Mouse (Mus musculus) right cerebral cortex, postnatal 14 days (tissue): Measurements from ENCODE around the gene Olfr523.

Experiments used
- DNase-seq: peaks from one replicate; pipeline ENCODE4 v3.0.0; 2022

The Olfr523 gene

DNA sequence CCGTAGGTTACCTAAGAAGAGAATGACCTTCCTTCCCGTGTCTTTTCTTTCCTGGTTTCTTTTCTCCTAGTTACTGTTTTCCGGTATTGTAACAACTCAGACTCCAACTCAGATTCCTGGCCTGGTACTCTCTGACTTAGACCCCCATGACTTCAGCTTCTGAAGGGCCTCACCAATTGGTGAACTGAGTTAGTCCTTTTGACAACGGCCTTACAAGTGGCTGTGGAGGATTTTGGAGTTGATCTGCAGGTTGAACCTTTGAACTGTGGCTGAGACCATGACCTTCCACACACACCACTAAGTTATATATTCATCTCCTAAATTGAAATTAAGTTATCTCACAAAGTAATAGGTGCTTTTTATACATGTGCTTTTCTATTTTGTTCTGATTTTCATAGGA is 11.2 kb downstream of the Olfr523 start:
- no peak for DNase-seq

DNA sequence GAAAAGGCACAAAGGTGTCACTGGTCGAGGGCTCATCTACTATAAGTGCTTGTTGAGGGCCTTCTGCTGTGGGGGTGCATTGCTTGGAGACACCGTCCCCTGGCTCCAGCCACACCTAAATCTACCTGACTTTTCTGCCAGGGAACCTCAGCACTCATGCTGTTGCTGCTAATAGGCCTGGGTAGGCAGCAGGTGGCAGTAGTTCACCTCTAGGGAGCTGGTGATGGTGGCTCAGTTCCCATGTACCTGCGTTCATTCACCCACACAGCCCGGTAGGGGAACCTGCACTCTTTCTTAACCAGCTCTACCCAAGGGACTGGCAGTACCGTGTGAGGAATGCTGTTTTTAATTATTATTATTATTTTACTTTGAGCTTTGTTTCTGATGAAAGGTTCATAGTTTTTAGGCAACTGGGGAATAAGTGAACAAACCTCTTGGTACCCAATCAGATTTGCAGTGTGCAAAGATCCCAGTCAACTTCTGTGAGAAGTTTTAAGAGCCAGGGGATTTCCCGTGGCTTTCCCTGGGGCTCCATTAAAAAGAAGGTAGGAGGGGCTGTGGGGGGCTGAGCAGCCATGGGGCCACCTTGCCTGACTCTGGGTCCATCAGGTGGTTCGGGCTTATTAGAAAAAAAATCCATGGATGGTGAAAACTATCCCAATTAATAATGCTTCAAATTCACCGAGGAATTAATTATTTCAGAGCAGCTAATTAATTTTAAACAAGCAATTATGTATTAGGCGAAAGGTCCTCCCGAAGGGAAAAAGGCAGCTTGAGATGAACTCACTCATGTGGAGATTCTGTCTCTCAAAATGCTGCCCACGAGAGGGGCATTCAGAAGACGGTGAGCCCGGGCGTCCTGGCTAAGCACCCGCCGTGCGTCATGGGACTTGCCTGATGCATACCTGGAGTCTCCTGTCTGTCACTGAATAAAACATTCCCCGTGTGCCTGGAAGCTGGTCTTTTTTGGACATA is 13.9 kb downstream of the Olfr523 start:
- DNase-seq, result peak; percentile 44

DNA sequence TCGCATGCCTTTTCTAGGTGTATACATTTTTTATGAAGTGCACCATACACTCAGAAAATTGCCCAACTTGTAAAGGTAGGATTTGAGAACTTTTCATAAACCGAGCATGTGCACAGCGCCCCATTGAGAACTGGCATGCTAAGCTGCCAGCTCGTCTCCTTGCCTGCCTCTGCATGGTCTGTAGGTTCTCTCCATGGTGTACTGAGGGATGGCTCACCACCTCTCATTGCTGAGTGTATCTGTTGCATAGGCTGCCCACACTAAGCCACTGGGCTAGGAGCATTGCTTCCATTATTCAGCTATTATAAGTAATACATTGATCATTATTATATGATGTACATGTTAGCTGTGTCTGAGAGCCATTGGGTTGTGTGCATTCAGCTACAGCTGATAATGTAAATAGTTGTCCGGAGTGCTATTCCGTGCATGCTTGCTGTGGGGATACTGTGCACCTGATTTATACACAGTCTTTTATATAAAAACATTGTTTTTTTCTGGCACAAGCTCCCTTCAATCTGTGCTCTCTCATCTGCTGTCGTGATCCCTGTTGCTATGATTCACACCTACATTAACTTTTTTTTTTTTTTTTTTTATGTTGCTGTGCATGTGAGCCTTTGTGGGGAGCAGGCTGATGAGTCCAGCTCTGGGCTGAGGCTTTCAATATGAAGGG is 14.8 kb downstream of the Olfr523 start:
- DNase-seq, result no peak

DNA sequence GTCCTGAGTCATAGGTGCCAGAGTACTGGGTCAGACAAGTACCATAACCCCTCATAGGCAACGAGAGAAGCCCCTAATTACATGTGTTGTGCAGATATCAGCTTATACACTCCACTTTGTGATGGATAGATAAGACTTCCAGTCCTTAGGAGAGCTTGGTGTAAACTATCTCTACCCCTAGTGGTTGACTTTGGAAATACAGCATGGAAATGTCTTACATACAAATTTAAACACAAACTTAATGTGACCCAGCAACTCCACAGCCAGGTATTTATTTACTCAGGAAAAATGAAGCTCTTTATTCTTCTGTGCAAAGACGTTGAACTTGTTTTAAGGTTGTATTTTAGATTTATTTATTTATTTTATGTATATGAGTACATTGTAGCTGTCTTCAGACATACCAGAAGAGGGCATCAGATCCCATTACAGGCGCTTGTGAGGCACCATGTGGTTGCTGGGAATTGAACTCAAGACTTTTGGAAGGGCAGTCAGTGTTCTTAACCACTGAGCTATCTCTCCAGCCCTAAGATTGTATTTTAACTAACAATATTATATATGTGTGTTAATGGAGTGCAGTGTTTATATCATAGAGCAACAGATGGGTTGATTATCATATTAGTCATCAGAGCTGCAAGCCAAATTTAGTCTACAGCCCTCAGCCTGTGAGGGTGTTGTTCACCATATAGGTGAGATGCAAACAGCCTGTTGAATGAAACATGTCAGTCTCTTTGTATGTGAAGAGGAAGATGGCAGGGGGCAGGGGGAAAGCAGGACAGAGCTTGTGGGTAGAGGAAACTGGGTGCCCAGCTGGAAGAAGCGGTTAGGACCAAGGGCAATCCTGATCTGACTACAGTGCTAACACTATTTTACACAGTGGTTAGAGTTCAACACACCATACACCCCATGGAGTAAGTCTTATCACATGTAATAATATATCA is 15.6 kb downstream of the Olfr523 start:
- DNase-seq, result no peak

DNA sequence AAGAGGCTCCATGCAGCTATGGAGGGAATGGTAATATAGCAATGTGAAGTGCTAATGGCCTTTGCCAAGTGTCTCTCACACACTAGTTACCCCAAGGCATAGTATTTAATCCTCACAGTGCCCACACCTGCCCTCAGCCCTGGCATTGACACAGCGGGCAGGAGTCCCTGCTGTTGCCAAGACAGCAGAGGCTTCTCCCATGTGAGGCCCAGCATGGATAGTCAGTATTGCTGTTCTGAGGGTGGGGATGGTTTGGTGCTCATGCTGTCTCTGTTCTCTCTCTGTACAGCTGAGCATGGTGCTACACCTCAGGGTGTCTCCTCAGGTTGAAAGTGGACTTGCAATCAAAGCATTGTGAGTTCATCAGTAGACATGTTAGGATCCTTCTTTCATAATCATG is 17.4 kb downstream of the Olfr523 start:
- no peak for DNase-seq

DNA sequence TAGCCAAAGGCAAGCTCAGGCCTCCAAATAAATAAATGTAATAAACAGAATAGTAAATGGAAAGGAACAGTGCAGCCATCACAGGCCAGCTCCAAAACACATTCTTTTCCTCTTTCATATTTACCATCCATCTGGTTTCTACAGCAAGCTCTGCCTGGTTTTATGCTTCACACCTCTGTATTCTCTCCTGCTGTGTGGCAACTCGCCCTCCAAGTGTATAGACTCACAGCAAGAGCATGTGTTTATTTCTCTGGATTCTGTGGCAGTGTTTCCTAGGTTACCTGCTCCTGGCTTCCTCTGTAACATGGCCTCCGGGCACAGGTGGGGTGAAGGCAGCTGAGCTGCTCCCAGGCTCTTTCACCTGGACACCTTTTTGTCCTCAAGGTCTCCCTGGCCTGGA is 19.4 kb downstream of the Olfr523 start:
- no peak for DNase-seq

DNA sequence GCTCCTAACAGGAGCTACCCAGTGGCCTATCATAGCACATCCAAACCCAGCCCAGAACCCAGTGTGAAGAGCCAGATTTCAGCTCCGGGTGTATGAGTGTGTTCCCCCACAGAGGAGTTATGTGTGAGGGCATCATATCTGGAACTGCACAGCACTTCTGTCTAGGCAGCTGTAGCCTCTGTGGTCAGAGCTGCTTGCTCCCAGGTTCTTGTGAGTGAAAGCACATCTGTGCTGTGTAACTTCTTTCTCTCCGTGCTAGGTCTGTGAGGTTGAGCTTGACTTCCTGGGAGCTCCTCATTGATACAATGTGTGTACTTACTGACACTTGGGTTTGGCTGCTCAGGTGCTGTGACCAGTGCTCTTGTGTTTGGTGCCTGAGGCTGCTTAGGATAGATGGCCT is 19.8 kb downstream of the Olfr523 start:
- DNase-seq, result no peak

DNA sequence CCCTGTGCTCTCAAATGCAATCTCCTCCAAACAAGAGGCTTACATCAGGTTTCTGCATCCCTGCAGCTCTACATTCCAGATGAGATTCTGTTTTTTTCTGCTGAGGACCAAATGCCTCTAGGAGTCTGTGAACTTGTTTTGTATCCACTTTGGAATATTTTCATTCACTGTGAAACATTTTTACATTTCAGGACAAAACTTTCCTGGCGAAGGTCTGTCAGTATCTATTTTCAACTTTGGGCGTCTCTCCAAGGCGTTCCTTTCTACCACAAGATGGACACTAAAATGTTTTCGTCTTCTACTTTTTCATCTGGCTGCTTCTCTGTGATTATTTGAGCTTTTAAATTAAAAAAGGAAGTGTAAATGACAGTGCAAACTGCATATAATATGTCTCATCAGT is 21.0 kb downstream of the Olfr523 start:
- DNase-seq, result no peak

DNA sequence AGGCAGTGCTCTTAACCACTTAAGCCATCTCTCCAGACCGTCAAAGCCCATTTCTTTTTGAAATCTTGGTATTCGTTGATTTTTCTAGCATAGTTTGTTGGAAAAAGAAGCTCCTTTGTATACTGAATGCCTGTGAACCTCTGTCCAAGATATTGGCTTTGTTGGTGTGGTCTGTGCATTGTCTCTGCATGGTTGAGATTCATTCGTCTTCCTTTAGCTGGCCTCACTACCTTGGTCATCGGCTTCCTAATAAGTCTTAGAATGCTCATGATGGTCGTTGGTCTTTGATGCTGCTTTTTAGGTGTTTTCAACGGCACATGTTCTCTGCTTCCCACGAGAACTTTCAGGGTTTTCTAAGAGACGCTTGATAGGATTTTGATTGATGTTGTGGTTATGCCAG is 23.0 kb downstream of the Olfr523 start:
- DNase-seq, result no peak

DNA sequence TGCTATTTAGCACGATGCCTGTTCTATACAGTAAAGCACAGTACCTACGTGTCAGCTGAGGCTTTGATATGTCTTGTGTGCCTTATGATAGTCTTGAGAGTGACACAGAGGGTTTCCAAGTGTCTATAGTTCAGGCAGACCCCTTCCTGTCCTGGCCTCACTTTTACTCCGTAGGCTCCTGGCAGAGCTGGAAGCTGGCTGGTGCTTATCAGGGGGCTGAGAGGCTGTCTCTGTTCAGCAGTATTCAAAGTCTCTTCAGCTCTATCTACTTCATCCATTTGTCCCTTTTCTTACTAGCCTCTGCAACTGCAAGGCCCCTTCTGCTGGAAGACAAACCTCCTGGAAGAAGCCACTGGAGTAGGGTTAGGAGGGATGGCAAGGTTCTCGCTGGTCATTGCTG is 28.1 kb downstream of the Olfr523 start:
- DNase-seq, result no peak

DNA sequence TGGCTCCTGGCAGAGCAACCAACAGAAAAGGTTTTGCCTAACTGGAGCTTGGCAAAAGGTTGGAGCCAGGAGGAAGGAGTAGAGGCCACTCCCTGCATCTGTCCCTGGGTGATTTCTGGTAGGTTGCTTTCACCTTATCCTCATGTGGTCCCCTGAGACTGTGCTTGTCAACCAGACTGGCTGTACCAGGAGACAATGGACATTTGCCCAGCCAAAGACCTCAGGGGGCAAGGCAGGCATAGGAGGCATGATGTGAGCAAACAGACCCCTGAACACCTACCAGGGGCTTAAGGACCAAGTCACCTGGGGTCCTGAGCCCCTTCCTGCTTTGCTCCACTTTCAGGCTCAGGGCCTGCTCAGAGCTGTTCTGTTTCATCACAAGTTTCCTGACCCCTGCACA is 32.8 kb downstream of the Olfr523 start, which contains the start of gene Olfr524:
Olfr524 (minus strand) TSS at position 101 of the 400 bp plus-strand sequence.
- DNase-seq, result no peak

DNA sequence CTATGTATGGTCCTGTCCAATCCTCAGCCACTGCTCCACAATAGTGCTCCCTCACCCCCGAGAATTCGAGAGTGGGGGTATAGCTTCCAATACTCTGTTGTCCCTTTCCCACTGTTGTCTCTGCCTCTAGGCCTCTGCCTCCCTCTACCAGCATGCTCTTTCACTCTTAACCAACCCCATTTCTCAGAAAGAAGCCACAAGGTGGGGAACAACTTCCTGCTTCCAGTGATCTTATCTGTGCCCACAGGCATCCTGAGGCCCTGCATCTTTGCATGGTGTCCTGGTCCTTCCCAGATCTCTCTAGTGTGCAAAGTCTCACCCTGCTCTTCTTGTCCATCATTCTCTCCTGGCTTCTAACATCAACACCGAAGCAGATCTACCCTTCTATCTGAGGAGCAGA is 33.9 kb downstream of the Olfr523 start:
- no peak for DNase-seq

DNA sequence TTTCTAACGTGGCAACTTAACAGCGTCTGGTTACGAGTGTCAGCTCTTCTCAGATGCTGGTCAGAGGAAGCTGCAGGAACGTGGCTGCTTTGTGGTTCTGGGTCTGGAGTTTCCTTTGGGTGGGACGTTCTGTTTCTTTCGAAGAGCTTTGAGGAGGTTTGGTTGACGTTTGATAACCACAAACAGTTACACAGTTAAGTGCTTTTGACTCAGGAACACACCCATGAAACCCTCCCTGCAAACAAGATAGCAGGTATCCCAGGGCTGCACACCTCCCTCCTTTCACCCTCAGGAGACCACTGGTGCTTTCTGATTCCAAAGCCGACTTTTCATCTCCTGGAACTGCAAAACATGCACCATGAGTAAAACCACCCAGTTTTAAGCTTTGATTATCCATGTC is 35.1 kb downstream of the Olfr523 start:
- no peak for DNase-seq

DNA sequence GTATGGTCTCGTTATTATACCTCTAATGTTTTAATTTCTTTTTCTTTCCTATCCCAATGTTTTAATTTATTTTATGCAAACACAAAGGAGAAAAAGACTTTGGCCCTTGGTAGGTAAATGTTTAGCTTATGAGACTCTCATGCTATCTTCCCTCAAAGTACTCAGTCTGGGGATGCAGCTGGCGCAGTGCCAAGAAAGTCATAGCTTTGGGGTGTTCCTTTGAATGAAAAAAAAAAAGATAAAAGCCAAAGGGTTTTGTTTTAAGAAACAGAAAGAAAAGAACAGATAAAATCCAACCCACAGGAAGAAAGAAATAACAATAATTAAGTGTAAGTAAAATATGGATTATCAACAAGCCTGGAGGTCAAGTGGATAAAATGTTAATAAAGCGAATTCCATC is 35.7 kb downstream of the Olfr523 start:
- DNase-seq, result no peak

DNA sequence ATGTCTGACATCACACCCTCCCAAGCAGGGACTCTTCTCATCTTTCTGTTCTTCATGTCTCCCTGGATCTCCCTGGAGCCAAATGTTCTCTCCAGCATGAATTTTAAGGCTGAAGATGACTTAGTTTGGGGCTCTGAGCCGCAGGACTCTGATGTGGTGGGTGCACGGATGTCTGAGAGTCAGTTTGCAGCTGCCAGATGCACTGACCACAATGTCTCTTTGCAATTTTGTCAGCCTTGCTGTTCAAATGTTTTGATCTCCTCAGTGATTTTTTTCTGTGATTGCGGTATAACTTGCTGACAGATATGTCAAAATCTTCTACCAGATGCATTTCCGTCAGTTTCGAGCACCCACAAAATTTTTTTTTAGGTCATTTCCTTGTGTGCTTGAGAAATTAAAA is 40.8 kb downstream of the Olfr523 start:
- DNase-seq, result no peak

DNA sequence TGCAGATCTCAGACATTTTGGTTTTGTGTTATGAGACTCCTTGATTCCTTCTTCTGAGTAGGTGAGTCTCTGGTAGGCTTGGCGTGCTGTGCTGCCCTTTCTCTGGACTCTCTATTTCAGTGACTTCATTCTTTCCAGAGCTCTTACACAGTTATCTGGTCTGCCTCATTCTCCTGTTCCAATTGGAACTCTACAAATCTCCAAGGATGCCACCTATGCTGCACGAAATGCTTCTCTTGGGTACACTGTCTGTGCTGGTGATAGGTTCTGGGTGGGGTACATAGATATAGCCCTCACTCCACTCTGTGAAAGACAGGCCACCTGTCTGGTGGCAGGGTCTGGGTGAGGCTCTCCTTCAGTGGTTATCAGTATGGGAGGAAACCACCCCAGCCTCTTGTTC is 45.0 kb downstream of the Olfr523 start, which contains the start of gene Cd163l1:
Cd163l1 (plus strand) TSS at position 301 of the 400 bp plus-strand sequence.
- DNase-seq, result no peak

DNA sequence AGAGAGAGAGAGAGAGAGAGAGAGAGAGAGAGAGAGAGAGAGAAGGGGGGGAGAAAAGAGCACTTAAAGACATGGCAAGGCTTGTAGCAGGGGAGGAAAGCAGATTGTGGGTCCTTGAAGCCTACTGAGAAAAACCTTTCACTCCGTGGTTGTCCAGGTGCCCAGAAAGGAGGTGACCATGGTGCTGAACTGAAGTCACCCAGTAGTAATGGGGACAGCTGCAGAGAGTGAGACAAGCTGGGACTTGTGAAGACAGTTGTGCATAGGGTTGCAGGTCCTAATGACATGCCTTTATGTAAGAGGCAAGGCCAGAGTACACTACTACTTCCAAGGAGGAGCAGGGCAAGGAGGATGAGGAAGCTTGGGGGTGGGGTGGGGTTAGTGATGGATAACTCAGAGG is 46.3 kb downstream of the Olfr523 start:
- no peak for DNase-seq

DNA sequence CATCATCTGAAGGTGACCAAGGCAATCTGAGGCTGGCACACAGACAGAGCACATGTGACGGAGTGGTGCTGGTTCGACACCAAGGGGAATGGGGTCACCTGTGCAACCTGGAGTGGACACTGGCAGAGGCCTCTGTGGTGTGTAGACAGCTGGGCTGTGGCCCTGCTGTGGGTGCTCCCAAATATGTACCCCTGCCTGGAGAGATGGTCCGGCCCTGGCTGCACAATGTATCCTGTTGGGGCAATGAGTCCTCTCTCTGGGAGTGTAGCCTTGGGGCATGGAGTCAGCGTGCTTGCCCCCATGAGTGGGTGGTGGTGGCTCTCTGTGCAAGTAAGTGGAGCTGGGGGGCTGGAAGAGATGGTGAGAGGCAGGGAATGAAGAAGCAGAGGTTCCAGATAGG is 47.4 kb downstream of the Olfr523 start:
- DNase-seq, result no peak

DNA sequence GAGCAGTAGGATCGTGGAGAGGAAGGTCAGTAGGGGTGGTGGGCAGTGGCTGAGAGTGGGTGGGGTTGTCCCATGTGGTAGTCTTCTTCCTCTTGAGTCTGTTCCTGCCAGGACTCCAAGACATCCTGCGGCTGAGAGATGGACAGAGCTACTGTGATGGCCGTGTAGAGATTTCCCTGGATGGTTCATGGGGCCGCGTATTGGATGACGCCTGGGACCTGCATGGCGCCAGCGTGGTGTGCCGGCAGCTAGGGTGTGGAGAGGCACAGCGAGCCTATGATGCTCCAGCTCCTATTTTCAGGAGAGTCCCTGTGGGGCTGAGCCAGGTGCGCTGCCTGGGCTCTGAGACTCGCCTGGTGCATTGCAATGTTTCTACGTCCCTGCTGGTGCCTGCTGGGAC is 51.2 kb downstream of the Olfr523 start:
- no peak for DNase-seq
